Mouse (Mus musculus): ENCODE data around the gene Olfr67.
"Not testable (repeated sequence)": the region's sequence is repeated elsewhere in the genome, so short reads cannot be mapped to it uniquely, and the experiment has no call there.

Gene Olfr67

GRCm38 (mm10) chr7:103791721-103792120 lies at the start of gene Olfr67:
TSS of gene Olfr67 (minus strand) at chr7:103791821.
- DNase-seq = no peak

GRCm38 (mm10) chr7:103840268-103840667 lies 48.6 kb upstream of the Olfr67 start, which contains the start of gene Hbb-bh2:
TSS of gene Hbb-bh2 (minus strand) at chr7:103840520.
- DNase-seq = no peak

- DNase-seq = no peak
These were observed 36.2 kb upstream of the Olfr67 start, which contains the start of gene Hbb-bs for GRCm38 (mm10) chr7:103827808-103828207. TSS of gene Hbb-bs (minus strand) at chr7:103828096.

- DNase-seq = not testable (repeated sequence)
These were observed 35.5 kb upstream of the Olfr67 start for GRCm38 (mm10) chr7:103827139-103827538.

GRCm38 (mm10) chr7:103826255-103826887 lies 34.8 kb upstream of the Olfr67 start:
- DNase-seq = no peak

- DNase-seq = no peak
These were observed 34.1 kb upstream of the Olfr67 start for GRCm38 (mm10) chr7:103825536-103826254.

GRCm38 (mm10) chr7:103824597-103824996 lies 33.0 kb upstream of the Olfr67 start:
- no peak for DNase-seq

GRCm38 (mm10) chr7:103815085-103815484 lies 23.5 kb upstream of the Olfr67 start:
- DNase-seq = not testable (repeated sequence)

GRCm38 (mm10) chr7:103813766-103814165 lies 22.1 kb upstream of the Olfr67 start, which contains the start of gene Hbb-bt:
TSS of gene Hbb-bt (minus strand) at chr7:103813996.
- DNase-seq = no peak

GRCm38 (mm10) chr7:103813152-103813551 lies 21.5 kb upstream of the Olfr67 start:
- not testable (repeated sequence) for DNase-seq

GRCm38 (mm10) chr7:103812174-103812573 lies 20.6 kb upstream of the Olfr67 start:
- DNase-seq = no peak

- DNase-seq = no peak
These were observed 19.7 kb upstream of the Olfr67 start for GRCm38 (mm10) chr7:103811223-103811845.

- no peak for DNase-seq
These were observed 19.1 kb upstream of the Olfr67 start for GRCm38 (mm10) chr7:103810746-103811145.

GRCm38 (mm10) chr7:103810296-103810695 lies 18.7 kb upstream of the Olfr67 start:
- DNase-seq = no peak

- no peak for DNase-seq
These were observed 18.2 kb upstream of the Olfr67 start for GRCm38 (mm10) chr7:103809801-103810155.

GRCm38 (mm10) chr7:103808971-103809800 lies 17.6 kb upstream of the Olfr67 start:
- no peak for DNase-seq

GRCm38 (mm10) chr7:103808120-103808519 lies 16.5 kb upstream of the Olfr67 start:
- not testable (repeated sequence) for DNase-seq

- peak; percentile 9 for DNase-seq
These were observed 15.2 kb upstream of the Olfr67 start for GRCm38 (mm10) chr7:103806856-103807255.

GRCm38 (mm10) chr7:103792669-103793388 lies 1.2 kb upstream of the Olfr67 start:
- DNase-seq = no peak

- no peak for DNase-seq
These were observed 12.0 kb downstream of the Olfr67 start, which contains the start of gene Olfr68 for GRCm38 (mm10) chr7:103779598-103779997. TSS of gene Olfr68 (minus strand) at chr7:103779698.

- DNase-seq = not testable (repeated sequence)
These were observed 14.0 kb downstream of the Olfr67 start for GRCm38 (mm10) chr7:103777652-103778051.

GRCm38 (mm10) chr7:103771494-103771893 lies 20.1 kb downstream of the Olfr67 start, which contains the start of gene Olfr69:
TSS of gene Olfr69 (minus strand) at chr7:103771594.
- no peak for DNase-seq
